Mouse (Mus musculus): ENCODE data around the gene Ptpn4. TPM values are rescaled to one million over a fixed set of nuclear protein-coding genes. Genes with fewer than 3 reads are reported as not detected.

The Ptpn4 gene
- polyA plus RNA-seq, 1 experiment from 2014 or later: 5.6 TPM

DNA sequence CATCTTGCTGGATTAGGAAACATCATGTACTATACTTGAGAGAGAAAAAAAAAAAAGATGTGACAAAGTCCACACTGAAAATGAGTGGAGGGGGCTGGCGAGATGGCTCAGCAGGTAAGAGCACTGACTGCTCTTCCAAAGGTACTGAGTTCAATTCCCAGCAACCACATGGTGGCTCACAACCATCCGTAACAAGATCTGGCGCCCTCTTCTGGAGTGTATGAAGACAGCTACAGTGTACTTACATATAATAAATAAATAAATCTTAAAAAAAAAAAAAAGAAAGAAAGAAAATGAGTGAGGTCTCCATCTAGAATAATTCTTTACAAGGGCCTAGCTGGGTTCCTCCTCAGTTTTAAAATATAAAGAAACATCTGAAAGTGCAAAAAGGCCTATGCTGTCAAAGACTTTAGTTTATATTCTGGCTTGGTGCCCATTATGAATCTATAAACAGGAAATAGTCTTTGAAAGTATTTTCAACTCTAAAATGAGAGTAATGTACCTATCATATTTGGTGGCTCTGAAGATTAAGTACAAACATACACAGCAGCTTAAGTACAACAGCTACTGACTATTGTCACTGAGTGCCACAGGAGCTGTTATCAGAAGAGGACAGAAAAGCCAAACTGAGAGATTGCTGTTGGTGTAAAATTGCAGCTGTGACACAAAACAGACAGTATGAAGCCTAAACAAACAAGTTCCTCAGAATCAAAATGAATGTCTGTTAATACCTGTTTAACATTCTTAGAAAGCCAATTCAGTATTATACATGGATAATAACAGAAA lies 151.4 kb downstream of the Ptpn4 start:
- peaks cover 37% of the 10 kb centered on the region for H3K36me3 ChIP-seq
- 98% methylated on average over 3 of the region's 3 CpGs for WGBS
- H3K9me3 ChIP-seq: no peaks in the 10 kb centered on the region
- no peak overlapping the region for H3K27ac ChIP-seq
- H3K4me3 ChIP-seq (replicated peaks): no peak overlapping the region
- H3K4me1 ChIP-seq (replicated peaks): no peaks in the 10 kb centered on the region
- ATAC-seq (ENCODE audit: insufficient number of reproducible peaks, insufficient read depth, low FRiP score, low TSS enrichment, low read depth): no peak
- no peaks in the 10 kb centered on the region for H3K27me3 ChIP-seq
- no peak overlapping the region for H3K9ac ChIP-seq (replicated peaks)
- no peak overlapping the region for H3K4me2 ChIP-seq

DNA sequence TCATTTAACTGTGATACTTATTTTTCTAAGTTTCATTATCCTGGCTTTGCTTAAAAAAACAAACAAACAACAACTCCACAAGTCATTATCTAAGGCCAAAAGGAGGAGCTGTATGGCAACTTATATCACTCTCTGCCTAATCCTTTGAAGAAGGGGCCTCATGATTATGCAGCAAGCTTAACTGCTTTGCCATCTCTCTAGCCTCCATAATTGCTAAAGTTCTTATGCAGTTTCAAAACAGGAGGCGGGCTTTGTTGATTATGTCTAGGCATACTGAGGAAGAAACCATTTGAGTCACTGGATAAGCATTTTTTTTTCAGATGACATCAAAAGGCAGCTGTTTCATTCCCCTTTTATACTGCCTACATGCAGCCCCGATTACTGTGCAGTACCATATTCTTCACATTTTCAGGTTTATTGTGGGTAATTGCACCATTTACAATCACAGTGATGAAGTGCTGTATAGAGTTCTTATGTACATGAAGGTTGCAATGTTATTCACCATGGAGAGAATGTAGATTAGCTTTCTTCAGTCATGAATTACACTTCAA lies 155.7 kb downstream of the Ptpn4 start:
- no peaks in the 10 kb centered on the region for H3K27me3 ChIP-seq
- H3K4me2 ChIP-seq: no peak overlapping the region
- H3K4me1 ChIP-seq (replicated peaks): no peaks in the 10 kb centered on the region
- H3K4me3 ChIP-seq (replicated peaks): no peak overlapping the region
- no peak overlapping the region for H3K27ac ChIP-seq
- no peak for ATAC-seq (ENCODE audit: insufficient number of reproducible peaks, insufficient read depth, low FRiP score, low TSS enrichment, low read depth)
- no peaks in the 10 kb centered on the region for H3K9me3 ChIP-seq
- peaks cover 45% of the 10 kb centered on the region for H3K36me3 ChIP-seq
- whole genome bisulfite sequencing: 86% methylated on average over 2 of the region's 2 CpGs
- H3K9ac ChIP-seq (replicated peaks): no peak overlapping the region

DNA sequence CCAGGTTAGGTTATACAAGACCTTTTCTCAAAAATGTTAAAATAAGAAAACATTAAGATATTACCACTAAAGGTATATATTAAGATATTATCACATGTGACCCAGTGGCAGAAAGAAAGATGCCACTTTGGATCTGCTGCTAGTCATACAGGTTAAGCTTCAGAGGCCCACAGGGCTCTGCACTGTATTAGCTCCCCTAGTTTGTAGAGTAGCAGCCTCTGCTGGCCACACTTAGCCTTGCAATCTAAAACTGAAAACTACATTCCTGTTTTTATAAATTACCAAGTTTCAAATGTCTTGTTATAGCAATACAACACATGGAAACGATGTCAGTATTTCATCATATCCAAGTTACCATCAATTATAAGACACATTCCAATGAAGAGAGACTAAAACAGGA lies 162.4 kb downstream of the Ptpn4 start:
- 70% methylated on average over 1 of the region's 1 CpGs for WGBS
- ATAC-seq (ENCODE audit: insufficient number of reproducible peaks, insufficient read depth, low FRiP score, low TSS enrichment, low read depth): no peak

DNA sequence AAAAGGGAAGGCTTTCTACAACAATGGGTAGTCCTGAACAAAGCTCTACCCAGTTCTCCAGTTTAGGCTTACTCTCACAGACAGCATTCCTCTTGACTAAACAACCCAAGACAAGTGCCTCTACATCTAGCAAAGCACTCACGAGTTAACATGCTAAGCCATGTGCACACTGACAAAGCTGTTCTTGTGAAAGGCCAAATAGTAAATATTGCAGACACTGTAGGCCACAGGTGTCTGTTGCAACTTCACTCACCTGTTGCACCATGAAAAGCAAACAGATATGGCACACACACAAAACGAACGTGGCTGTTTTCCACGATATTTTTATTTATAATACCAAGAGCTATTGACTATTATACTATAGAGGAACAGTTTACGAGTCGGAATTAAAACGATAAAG lies 170.5 kb downstream of the Ptpn4 start:
- Histone ChIP-seq H3K4me1 (replicated peaks) (no peaks in the 10 kb centered on the region), H3K4me2 (no peak overlapping the region), H3K27me3 (no peaks in the 10 kb centered on the region), H3K9me3 (no peaks in the 10 kb centered on the region), H3K36me3 (peaks cover 10% of the 10 kb centered on the region; the same call in 1 of the 2 replicates), H3K4me3 (replicated peaks) (no peak overlapping the region), H3K9ac (replicated peaks) (no peak overlapping the region), H3K27ac (no peak overlapping the region)
- 92% methylated on average over 7 of the region's 7 CpGs for WGBS
- ATAC-seq (ENCODE audit: insufficient number of reproducible peaks, insufficient read depth, low FRiP score, low TSS enrichment, low read depth): no peak

More for the DNA sequence above, 162.4 kb downstream of the Ptpn4 start:
- H3K36me3 ChIP-seq: peaks cover 28% of the 10 kb centered on the region
- H3K4me2 ChIP-seq: no peak overlapping the region
- H3K27ac ChIP-seq: no peak overlapping the region
- no peaks in the 10 kb centered on the region for H3K27me3 ChIP-seq
- H3K9me3 ChIP-seq: no peaks in the 10 kb centered on the region
- no peak overlapping the region for H3K9ac ChIP-seq (replicated peaks)
- no peaks in the 10 kb centered on the region for H3K4me1 ChIP-seq (replicated peaks)
- H3K4me3 ChIP-seq (replicated peaks): no peak overlapping the region

DNA sequence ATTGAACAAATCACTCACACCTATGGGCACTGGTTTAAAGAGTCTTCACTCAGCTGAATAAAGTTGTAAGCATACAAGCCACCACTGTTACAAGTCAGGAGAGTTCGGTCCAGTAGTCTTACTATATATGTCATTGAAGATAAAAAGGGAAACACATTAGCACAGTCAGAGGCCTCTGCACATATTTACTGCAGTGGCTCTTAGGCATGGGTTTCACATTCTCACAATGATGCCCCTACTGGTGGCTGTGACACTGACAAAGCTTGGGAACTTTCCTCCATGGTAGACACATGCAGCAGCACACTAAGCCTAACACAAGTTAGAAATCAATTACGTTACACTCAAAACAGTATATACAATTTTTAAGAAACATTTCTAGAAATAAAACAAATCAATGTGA lies 183.1 kb downstream of the Ptpn4 start:
- no peaks in the 10 kb centered on the region for H3K9me3 ChIP-seq
- no peak overlapping the region for H3K27ac ChIP-seq
- no peak overlapping the region for H3K4me2 ChIP-seq
- 92% methylated on average over 2 of the region's 2 CpGs for WGBS
- no peak overlapping the region for H3K4me3 ChIP-seq (replicated peaks)
- ATAC-seq (ENCODE audit: insufficient number of reproducible peaks, insufficient read depth, low FRiP score, low TSS enrichment, low read depth): no peak
- H3K9ac ChIP-seq (replicated peaks): no peak overlapping the region
- no peaks in the 10 kb centered on the region for H3K4me1 ChIP-seq (replicated peaks)
- no peaks in the 10 kb centered on the region for H3K27me3 ChIP-seq
- peaks cover 5% of the 10 kb centered on the region; the same call in 1 of the 2 replicates for H3K36me3 ChIP-seq

DNA sequence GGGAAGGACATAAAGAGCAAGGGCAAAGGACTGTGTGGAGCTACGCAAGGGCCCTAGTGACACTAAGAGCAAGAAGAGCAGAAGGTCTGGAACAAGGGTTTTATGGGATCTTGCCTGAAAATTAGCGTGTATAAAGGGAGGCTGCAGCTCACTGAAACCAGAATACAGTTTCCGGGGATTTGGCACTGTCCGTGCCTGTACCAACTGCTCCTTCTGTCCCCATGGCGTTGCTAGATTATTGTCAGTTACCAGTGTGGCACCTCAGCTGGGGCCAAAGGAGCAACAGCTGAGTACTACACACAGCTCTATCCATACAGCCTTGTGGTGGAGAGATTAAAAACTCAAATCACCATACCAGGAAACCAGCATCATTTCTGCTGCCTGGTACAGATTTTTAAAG lies 187.0 kb downstream of the Ptpn4 start:
- no peaks in the 10 kb centered on the region for H3K4me1 ChIP-seq (replicated peaks)
- H3K36me3 ChIP-seq: no peaks in the 10 kb centered on the region
- no peak overlapping the region for H3K4me3 ChIP-seq (replicated peaks)
- 93% methylated on average over 5 of the region's 5 CpGs for WGBS
- no peak overlapping the region for H3K27ac ChIP-seq
- no peak overlapping the region for H3K9ac ChIP-seq (replicated peaks)
- no peak overlapping the region for H3K4me2 ChIP-seq
- no peak for ATAC-seq (ENCODE audit: insufficient number of reproducible peaks, insufficient read depth, low FRiP score, low TSS enrichment, low read depth)
- no peaks in the 10 kb centered on the region for H3K9me3 ChIP-seq
- H3K27me3 ChIP-seq: no peaks in the 10 kb centered on the region

DNA sequence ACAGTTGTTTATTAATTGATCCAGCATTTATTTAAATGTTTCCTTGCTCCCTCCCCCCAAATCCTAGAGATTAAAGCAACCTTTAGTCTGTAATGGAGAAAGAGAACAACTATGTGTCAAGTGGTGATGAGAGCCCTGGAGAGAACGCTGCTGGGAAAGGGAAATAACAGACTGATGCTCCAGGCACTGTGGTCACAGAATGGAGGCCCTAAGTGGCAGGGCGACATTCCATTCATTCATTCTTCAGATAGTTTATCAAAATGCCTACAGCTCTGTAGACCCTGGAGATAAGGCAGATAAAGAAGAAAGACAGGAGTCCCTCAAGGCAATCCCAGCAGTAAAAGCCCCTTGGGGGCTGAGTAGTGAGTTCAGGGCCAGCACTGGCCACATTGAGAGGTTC lies 187.8 kb downstream of the Ptpn4 start:
- Histone ChIP-seq H3K4me3 (replicated peaks) (no peak overlapping the region), H3K4me2 (no peak overlapping the region), H3K9me3 (no peaks in the 10 kb centered on the region), H3K4me1 (replicated peaks) (no peaks in the 10 kb centered on the region), H3K36me3 (no peaks in the 10 kb centered on the region), H3K27me3 (no peaks in the 10 kb centered on the region), H3K9ac (replicated peaks) (no peak overlapping the region), H3K27ac (no peak overlapping the region)
- 71% methylated on average over 2 of the region's 2 CpGs for WGBS
- ATAC-seq (ENCODE audit: insufficient number of reproducible peaks, insufficient read depth, low FRiP score, low TSS enrichment, low read depth): no peak

DNA sequence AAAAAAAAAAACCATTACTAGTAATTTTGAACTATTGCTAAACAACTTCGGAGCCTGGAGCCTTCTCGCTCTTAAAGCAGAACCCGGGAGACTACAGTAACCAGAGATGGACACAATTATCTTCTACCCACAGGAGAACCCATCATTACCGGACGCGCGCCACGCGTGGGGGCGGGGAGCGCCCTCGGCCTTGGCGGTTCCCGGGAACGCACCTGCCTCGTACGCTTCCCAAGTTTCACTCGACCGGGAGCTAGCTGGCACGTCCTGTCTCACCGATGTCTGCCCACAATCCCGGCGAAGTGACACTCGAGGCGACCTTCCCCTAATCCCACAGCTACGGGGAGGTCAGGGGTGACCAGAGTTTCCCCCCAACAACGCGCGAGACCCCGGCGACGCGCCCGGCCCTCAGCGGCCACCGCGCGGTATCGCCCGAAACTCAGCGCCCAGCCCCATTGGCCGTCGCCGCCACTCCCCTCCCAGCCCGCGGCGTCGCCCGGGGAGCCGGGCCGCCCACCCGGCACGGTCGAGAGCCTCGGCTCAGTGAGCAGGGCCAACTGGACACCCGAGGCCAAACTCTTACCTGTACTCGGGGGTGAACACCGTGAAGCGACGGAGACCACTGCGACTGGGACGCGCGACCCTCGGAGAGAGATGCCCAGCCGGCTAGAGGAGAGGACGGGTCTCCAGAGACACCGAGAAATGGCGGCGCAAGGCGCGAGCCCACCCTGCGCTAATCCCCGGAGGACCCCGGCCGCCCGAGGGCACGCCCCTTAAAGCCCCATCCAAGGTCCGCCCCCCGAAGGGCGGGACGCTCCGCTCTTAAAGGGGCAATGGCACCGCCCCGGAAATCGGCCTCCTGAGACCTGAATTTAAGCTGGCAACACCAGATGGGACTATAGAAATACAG lies 189.0 kb downstream of the Ptpn4 start, which contains the start of gene Epb41l5:
TSS of gene Epb41l5 (minus strand) at position 796 of the 907 bp plus-strand sequence.
- Histone ChIP-seq H3K36me3 (no peaks in the 10 kb centered on the region), H3K4me1 (replicated peaks) (peaks cover under 1% of the 10 kb centered on the region; the same call in 1 of the 2 replicates), H3K4me2 (peak within 1 kb of the TSS; percentile 81), H3K27ac (peak within 1 kb of the TSS; percentile 58), H3K27me3 (no peaks in the 10 kb centered on the region), H3K4me3 (replicated peaks) (peak within 1 kb of the TSS; percentile 72), H3K9me3 (no peaks in the 10 kb centered on the region), H3K9ac (replicated peaks) (peak within 1 kb of the TSS; percentile 56)
- under 1% methylated on average over 81 of the region's 86 CpGs for WGBS
- peak; percentile 90 for ATAC-seq (ENCODE audit: insufficient number of reproducible peaks, insufficient read depth, low FRiP score, low TSS enrichment, low read depth)

DNA sequence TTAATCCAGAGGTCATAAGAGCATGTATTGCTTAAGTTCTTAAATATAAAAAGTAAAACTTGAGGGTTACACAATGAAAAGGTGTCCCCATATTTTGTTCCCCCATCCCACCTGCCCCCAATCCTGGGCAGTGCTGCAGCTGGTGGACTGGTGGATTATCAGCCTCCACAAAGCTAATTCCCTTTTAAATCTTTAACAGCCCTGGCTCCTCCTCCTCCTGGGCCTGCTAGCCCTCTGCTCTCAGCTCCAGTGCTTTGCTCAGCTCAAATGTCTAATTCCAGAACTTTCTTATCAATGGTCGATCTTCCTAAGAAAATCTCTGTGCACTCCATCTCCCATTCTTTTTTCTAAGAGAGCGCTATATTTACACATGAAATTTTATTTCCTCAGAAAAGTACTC lies 191.1 kb downstream of the Ptpn4 start:
- Histone ChIP-seq H3K4me3 (replicated peaks) (no peak overlapping the region), H3K36me3 (no peaks in the 10 kb centered on the region), H3K4me1 (replicated peaks) (peaks cover 3% of the 10 kb centered on the region; the same call in 1 of the 2 replicates), H3K9ac (replicated peaks) (no peak overlapping the region), H3K27ac (no peak overlapping the region), H3K9me3 (no peaks in the 10 kb centered on the region), H3K27me3 (no peaks in the 10 kb centered on the region), H3K4me2 (no peak overlapping the region)
- ATAC-seq (ENCODE audit: insufficient number of reproducible peaks, insufficient read depth, low FRiP score, low TSS enrichment, low read depth): no peak
- WGBS: 80% methylated on average over 2 of the region's 2 CpGs

DNA sequence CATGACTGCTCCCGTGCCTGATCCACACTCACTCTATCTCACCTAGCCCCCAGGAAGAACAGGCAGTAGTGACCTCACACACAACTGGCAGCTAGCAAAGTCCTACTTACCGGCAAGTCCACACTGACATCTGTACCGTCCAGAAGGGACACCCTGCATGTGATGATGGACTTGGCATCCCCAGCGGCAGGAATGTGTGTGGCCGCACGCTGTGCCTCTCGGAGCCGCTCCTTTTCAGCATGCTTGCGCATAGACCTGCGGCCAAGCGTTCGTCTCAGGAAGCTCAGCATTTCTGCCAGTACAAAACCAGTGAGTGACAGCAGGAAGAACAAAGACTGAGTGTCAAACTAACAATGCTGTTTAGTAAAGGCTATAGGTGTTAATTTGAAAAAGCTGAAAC lies 195.0 kb downstream of the Ptpn4 start:
- Histone ChIP-seq H3K36me3 (no peaks in the 10 kb centered on the region), H3K9me3 (no peaks in the 10 kb centered on the region), H3K9ac (replicated peaks) (no peak overlapping the region), H3K4me1 (replicated peaks) (peaks cover 3% of the 10 kb centered on the region; the same call in 1 of the 2 replicates), H3K4me3 (replicated peaks) (no peak overlapping the region), H3K27me3 (no peaks in the 10 kb centered on the region), H3K4me2 (no peak overlapping the region), H3K27ac (no peak overlapping the region)
- ATAC-seq (ENCODE audit: insufficient number of reproducible peaks, insufficient read depth, low FRiP score, low TSS enrichment, low read depth): no peak
- 90% methylated on average over 12 of the region's 12 CpGs for WGBS
